Mouse (Mus musculus) thymus, postnatal 25 days (tissue): Measurements from ENCODE around the gene Cd209f.
"Not testable (repeated sequence)": the region's sequence is repeated elsewhere in the genome, so short reads cannot be mapped to it uniquely, and the experiment has no call there.

ENCODE experiments used
- DNase-seq: peaks from one replicate; pipeline ENCODE4 v3.0.0; 2022

Cd209f gene

GRCm38 (mm10) chr8:4105735-4106134, at the start of gene Cd209f:
Cd209f (minus strand) TSS chr8:4105835.
- DNase-seq: not testable (repeated sequence)

GRCm38 (mm10) chr8:4154878-4155277, 49.2 kb upstream of the Cd209f start:
- DNase-seq: no peak

GRCm38 (mm10) chr8:4147272-4147671, 41.6 kb upstream of the Cd209f start:
- no peak for DNase-seq

- DNase-seq: no peak
Measured at GRCm38 (mm10) chr8:4141721-4142120, 36.1 kb upstream of the Cd209f start.

- DNase-seq: peak; percentile 78
Measured at GRCm38 (mm10) chr8:4139660-4140646, 34.3 kb upstream of the Cd209f start.

GRCm38 (mm10) chr8:4133798-4134197, 28.2 kb upstream of the Cd209f start, which contains the start of gene Cd209g:
Cd209g (plus strand) TSS chr8:4134098.
- no peak for DNase-seq

- not testable (repeated sequence) for DNase-seq
Measured at GRCm38 (mm10) chr8:4088514-4088913, 17.1 kb downstream of the Cd209f start.

- peak; percentile 5 for DNase-seq
Measured at GRCm38 (mm10) chr8:4087180-4087722, 18.4 kb downstream of the Cd209f start.
